Mouse (Mus musculus) lung, postnatal 14 days (tissue): Measurements from ENCODE around the gene Lbp.

Experiments used
- DNase-seq: peaks from one replicate; pipeline ENCODE4 v3.0.0; 2021

Lbp gene

DNA sequence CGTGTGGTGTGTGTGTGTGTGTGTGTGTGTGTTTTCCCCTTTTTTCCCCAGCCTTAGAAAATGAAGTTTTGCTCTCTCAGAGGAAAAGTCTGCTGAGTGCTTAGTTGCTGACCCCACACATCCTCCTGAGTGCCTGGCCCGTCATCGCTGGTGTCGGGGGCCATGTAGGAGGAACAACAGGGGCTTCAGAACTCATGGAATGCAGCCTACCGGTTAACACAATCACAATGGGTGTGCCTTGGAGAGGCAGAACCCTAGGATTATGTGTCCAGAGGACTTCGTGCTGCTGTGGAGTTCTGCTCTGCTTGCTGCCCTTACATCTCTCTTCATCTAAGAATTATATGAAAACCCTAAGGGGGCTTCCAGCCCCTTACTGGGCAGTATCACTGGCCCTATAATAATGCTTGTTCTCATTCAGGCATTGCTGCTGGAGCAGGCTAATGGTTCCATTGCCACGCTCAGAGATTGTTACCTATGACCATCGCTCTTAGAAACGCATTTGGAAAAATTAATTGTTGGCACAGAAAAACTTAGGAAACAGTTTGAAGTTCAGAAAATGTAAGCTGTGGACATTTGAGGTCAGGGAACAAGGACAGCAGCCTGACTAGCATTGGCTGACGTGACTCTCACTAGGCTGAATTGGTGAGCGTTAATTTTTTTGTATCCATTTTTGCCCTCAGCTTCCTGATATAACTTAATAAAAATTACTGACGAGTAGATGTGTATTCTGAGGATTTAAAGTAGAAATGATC, 59.0 kb downstream of the Lbp start:
- no peak for DNase-seq

DNA sequence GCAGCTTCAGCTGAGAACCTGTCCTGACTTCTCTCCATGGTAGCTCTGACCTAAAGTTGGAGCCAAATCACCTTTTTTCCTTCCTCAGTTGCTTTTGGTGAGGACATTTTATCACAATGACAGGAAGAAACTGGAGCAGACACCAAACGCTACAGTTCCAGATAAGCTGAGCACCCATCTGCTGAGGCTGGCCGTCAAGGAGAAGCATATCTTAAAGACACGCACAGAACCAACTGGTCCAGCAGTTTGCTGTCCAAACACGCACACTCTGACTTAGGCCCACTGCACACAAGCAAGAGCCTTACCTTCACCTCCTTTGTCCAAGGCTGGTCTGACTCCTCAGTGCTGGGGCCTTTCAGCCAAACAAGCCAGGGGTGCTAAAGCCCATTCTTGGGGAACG, 61.4 kb downstream of the Lbp start:
- no peak for DNase-seq

DNA sequence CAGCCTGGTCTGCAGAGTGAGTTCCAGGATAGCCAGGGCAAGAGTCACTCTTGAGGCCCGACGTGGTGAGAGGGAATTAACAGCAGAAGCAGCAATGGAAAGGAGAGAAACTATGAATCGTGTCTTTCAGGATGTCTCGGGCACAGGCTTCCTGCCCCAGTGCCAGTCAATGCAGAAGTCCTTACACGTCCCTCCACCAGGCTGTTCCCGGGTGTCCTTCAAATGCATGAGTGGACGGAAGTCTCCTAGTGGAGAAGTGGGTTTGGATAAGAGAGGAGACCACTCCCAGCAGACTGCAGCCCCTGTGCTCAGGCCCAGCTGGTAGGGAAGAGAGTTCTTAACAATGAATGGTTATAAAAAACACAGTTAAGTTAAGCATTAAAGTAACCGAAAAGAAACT, 62.0 kb downstream of the Lbp start:
- DNase-seq: no peak

DNA sequence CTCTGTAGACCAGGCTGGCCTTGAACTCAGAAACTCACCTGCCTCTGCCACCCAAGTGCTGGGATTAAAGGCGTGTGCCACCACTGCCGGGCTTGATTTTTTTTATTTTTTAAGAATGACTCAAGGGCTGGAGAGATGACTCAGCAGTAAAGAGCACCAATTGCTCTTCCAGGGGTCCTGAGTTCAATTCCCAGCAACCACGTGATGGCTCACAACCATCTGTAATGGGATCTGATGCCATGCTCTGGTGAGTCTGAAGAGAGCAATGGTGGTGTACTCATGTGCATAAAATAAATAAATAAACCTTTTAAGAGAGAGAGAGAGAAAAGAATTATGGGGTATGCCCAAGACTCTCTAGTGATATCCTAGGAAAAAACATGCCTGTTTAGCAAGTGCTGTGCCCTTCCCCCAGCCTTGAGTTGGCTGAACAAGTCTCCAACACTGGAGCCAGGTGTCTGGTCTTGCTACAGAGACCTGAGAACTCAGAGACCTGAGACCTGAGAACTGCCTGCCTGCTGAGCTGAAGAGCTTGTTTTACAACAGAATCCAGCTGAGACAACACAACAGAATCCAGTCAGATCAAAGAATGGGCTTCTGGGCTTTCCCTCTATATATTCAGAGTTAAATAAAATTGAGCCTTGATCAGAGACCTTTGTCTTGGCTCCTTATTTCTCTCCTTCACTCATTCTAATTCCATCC, 63.3 kb downstream of the Lbp start:
- no peak for DNase-seq

DNA sequence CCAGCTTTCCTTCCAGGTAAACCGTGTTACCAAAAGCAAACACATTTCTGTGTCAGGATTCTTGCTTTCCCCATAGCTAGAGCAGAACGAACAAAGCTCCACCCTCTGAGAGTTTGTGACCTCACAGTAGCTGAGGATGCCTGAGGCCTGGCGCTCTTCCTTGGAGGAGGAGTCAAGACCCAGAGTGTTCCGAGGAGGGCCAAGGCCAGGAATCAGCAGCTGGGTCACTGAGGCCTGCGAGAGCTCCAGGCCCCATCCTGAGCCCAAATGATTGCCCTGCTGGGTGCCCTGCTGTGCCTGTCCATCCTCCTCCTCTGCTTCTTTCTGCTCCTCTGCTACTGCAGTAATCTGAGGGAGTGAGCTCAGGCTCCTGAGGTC, 63.9 kb downstream of the Lbp start:
- peak; percentile 41 for DNase-seq

DNA sequence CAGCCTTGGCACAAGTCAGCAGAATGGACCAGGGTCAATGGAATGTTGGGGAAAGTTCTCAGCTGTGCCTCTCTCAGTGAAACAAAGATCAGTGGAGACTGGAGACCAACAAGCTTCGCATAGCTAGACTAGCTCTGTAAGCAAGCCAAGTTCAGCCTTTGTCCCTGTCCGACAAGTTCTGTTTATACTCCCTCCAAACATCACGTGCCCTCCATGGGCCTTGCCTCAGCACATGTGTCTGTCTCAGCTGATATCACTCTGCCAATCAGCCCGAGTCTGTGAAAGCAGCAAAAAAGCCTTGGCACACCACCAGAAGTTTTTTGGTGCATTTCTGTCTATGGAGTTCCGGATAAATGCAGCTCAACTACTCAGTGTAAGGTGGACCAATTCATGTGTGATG, 66.8 kb downstream of the Lbp start:
- DNase-seq: peak; percentile 44

DNA sequence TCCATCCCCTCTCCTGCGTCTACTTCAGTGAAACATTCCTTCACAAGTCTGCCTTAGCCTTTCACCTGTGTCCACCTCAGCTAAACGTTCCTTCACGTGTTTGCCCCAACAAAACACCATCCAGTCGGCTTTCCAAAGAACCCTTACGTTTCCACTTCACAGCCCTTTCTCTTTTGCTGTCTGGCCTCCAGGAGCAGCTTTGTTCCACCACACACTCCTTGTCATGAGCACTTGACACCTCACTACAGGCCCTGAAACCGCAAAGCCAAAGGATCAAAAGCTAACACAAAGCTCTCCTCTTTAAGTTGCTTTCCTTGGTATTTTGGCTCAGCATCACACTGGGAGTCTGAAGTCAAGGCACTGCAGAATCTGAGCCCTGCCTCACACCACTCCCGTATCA, 67.2 kb downstream of the Lbp start:
- DNase-seq: peak; percentile 23

DNA sequence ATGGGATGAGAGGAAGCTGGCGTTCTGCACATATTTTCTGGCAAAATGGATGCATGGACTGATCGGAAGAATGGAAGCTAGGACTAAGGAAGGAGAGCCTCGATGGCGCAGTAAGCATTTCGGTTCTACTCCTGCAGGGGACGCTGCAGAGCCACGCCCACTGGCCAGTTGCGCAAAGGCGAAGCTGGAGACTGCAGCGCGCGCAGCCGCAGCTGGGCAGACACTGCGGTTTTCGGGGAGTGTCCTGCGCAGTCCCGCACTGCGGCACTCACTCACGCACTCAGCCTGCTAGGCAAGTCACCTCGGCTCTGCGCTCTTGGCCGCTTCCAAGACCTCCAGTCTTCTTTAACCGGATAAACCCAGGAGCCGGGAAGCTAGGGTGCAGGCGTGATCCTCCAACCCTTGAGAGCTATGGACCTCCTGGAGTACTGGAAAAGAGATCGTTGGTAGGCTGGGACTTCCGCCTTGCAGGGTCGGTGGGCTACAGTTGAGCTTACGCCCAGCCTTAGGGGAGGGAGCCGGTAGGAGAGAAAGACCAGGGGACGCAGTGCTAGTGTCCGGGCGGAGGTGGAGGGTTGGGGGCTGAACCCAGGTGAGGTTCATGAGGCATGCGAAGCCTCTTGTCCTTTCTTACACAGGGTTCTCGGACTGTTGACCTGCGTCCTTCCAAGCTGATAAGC, 69.3 kb downstream of the Lbp start, which contains the start of gene Snhg11:
Gene Snhg11 (plus strand): TSS at position 196 of the 680 bp plus-strand sequence.
- peak; percentile 43 for DNase-seq

DNA sequence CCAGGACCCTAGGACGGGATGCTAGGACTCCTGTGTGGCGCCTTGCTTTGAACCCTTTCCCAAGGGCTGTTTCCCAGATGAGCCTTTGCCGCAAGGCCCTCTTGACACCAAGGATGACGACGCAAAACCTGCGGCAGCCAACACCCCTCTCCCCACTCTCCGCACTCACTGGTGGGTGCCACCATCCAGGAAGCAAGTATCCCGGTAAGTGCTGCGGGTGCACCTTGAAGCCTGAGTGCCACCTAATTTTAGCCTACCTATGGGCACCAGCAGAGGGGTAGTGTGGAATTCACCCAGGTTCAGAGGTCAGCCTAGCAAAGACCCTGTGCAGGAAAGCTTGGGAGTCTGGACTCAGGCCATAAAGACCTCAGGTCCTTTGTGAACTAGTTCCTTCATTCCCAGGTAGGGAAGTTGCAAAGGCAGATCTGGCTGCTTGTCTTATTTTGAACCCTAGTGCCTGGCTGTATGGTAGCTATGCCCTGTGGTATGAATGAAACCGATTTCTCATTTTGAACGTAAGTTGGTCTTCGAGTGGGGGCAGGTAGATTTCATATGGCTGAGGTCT, 69.9 kb downstream of the Lbp start:
- DNase-seq: no peak

DNA sequence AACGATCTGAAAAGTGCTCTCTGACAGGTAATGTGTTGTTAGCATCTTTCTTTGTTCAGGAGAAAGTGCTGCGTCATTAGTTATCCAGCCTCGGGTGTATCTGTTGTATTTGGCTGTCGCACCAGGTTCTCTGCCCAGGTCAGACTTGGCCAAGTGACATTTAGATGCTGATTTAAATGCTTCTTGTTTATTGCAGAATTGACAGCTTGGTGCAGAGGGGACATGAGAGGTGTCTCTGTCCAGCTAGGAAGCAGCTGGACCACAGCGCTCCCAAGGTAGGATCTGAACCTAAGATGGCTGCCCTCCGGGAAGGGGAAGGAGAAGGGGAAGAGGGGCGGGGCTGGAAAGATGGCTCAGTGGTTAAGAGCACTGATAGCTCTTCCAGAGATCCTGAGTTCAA, 70.5 kb downstream of the Lbp start:
- DNase-seq: no peak

DNA sequence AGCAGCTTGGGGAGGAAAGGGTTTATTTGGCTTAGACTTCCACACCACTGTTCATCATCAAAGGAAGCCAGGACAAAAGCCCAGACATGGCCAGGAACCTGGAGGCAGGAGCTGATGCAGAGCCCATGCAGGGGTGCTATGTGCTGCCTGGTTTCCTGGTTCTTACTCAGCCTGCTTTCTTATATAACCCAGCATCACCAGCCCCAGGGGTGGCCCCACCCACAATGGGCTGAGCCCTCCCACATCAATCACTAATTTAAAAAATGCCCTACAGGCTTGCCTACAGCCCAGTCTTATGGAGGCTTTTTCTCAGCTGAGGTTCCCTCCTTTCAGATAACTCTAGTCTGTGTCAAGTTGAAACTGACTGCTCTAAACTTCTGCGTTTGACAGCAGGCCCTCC, 71.5 kb downstream of the Lbp start:
- no peak for DNase-seq

DNA sequence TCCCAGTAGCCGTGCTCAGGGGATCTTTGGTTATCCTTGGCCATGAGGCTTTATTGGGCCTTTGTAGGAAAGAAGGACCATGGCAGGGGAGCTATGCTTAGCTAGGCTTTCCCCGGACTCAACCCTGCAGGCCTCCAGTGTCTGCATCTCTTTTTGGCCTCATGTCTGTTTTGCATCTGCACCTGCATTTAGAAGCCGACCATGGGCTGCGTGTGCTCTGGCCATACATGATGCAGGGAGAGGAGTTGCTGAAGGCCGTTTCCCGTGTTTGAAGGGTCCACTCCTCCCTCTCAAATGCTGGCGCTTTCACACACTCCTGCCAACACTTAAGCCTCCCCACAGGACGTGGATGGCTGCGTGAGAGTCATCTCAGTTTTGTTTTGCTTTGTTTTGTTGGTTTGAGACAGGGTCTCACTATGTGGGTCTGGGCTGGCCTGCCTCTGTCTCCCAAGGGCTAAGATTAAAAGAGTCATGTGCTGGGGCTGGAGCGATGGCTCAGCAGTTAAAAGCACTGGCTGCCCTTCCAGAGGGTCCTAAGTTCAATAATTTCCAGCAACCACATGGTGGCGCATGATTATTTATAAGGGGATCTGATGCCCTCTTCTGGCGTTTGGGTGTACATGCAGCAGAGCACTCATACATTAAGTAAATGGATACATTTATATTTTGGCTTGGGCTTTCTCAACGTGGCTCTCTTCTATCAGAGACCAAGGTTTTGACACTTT, 73.2 kb downstream of the Lbp start:
- peak; percentile 69 for DNase-seq
